21 mouse cellular contexts compared by ENCODE assay signal in genomic region chr13:103285036-103285435, GRCm38 (mm10). TPM values are rescaled to one million over a fixed set of nuclear protein-coding genes. Genes with fewer than 3 reads are reported as not detected.
DNase-seq lines count a peak whose midpoint lies in the region; ATAC-seq and TF ChIP-seq lines count a peak whose summit lies in the region.
"Had no signal": no experiment of that assay in that cellular context is flagged by ENCODE, and none has a peak within 500 bp of the region (broad histone marks: within the 10 kb centered on the region; RNA-seq: fewer than 3 reads in every experiment).

No protein-coding gene starts in this region.

- no peak for TF ChIP-seq CTCF in kidney, adult 2 months (conservative IDR thresholded peaks at IDR 0.05; ENCODE audit: insufficient read depth, insufficient read length, low read depth, low read length)

- WGBS in embryonic facial prominence, embryonic 14.5 days: 83% methylated on average over 7 of the region's 7 CpGs
- 93% methylated on average over 7 of the region's 7 CpGs for WGBS in embryonic facial prominence, embryonic 10.5 days
- WGBS in kidney, adult 2 months: 81% methylated on average over 7 of the region's 7 CpGs
- WGBS in midbrain, embryonic 11.5 days: 91% methylated on average over 7 of the region's 7 CpGs
- 94% methylated on average over 7 of the region's 7 CpGs for WGBS in midbrain, embryonic 10.5 days

- no peaks in the 10 kb centered on the region for H3K4me1 ChIP-seq in embryonic facial prominence, embryonic 14.5 days (ENCODE audit: control insufficient read depth, insufficient read depth, low read length)
- no peaks in the 10 kb centered on the region for H3K4me1 ChIP-seq in embryonic facial prominence, embryonic 10.5 days
- H3K4me1 ChIP-seq in kidney, adult 2 months (ENCODE audit: control insufficient read depth, insufficient read depth, low read length): peaks cover 5% of the 10 kb centered on the region; the same call in 1 of the 2 replicates
- H3K4me1 ChIP-seq in midbrain, embryonic 11.5 days (ENCODE audit: control insufficient read depth, insufficient read depth, low read length): no peaks in the 10 kb centered on the region
- no peaks in the 10 kb centered on the region for H3K4me1 ChIP-seq in midbrain, embryonic 10.5 days
- H3K4me1 ChIP-seq: embryonic facial prominence, embryonic 15.5 days; forebrain, embryonic 10.5 days; heart, embryonic 10.5 days; hindbrain, embryonic 13.5 days had no signal

- H3K4me2 ChIP-seq in embryonic facial prominence, embryonic 14.5 days (ENCODE audit: low read depth, low read length): no peak overlapping the region
- H3K4me2 ChIP-seq in midbrain, embryonic 11.5 days: no peak overlapping the region
- H3K4me2 ChIP-seq: embryonic facial prominence, embryonic 15.5 days; hindbrain, embryonic 13.5 days had no signal

- no peak overlapping the region for H3K9ac ChIP-seq in embryonic facial prominence, embryonic 14.5 days (ENCODE audit: low read depth, low read length)
- no peak overlapping the region for H3K9ac ChIP-seq in midbrain, embryonic 11.5 days (ENCODE audit: low read length)
- H3K9ac ChIP-seq: embryonic facial prominence, embryonic 15.5 days; hindbrain, embryonic 13.5 days had no signal

- no peak overlapping the region for H3K4me3 ChIP-seq in embryonic facial prominence, embryonic 14.5 days (ENCODE audit: low read depth, low read length)
- no peak overlapping the region for H3K4me3 ChIP-seq in embryonic facial prominence, embryonic 10.5 days
- no peak overlapping the region for H3K4me3 ChIP-seq in kidney, adult 2 months (ENCODE audit: insufficient read depth, low read depth, low read length)
- no peak overlapping the region for H3K4me3 ChIP-seq in midbrain, embryonic 11.5 days (ENCODE audit: low read depth, low read length)
- no peak overlapping the region for H3K4me3 ChIP-seq in midbrain, embryonic 10.5 days
- H3K4me3 ChIP-seq: embryonic facial prominence, embryonic 15.5 days; erythroblast, embryonic 14.5 days; forebrain, embryonic 10.5 days; heart, embryonic 10.5 days; hindbrain, embryonic 13.5 days had no signal

- no peaks in the 10 kb centered on the region for H3K9me3 ChIP-seq in embryonic facial prominence, embryonic 14.5 days (ENCODE audit: control insufficient read depth, low read length)
- H3K9me3 ChIP-seq in embryonic facial prominence, embryonic 10.5 days: no peaks in the 10 kb centered on the region
- H3K9me3 ChIP-seq in midbrain, embryonic 11.5 days (ENCODE audit: control insufficient read depth, low read length): no peaks in the 10 kb centered on the region
- H3K9me3 ChIP-seq in midbrain, embryonic 10.5 days (replicated peaks): no peaks in the 10 kb centered on the region
- H3K9me3 ChIP-seq: embryonic facial prominence, embryonic 15.5 days; forebrain, embryonic 10.5 days; G1E; heart, embryonic 10.5 days; hindbrain, embryonic 13.5 days had no signal

- no peak for TF ChIP-seq POLR2A in kidney, adult 2 months (IDR thresholded peaks at IDR 0.05; ENCODE audit: low read depth, low read length)

- H3K27ac ChIP-seq in embryonic facial prominence, embryonic 14.5 days (replicated peaks; ENCODE audit: low read depth, low read length): no peak overlapping the region
- no peak overlapping the region for H3K27ac ChIP-seq in embryonic facial prominence, embryonic 10.5 days (replicated peaks)
- peak overlapping the region; percentile 45; the same call in 1 of the 2 replicates for H3K27ac ChIP-seq in kidney, adult 2 months (ENCODE audit: insufficient read depth, low read depth, low read length)
- H3K27ac ChIP-seq in midbrain, embryonic 11.5 days (ENCODE audit: low read depth, low read length): no peak overlapping the region
- H3K27ac ChIP-seq in midbrain, embryonic 10.5 days (replicated peaks): no peak overlapping the region
- H3K27ac ChIP-seq: embryonic facial prominence, embryonic 15.5 days; forebrain, embryonic 10.5 days; heart, embryonic 10.5 days; hindbrain, embryonic 13.5 days had no signal

- ATAC-seq in embryonic facial prominence, embryonic 14.5 days (ENCODE audit: low read depth): no peak
- ATAC-seq in midbrain, embryonic 11.5 days (ENCODE audit: low FRiP score): no peak
- ATAC-seq: CD4-positive, CD25-positive, alpha-beta regulatory T cell, adult 4 months; forebrain, embryonic 14.5 days had no signal

- DNase-seq in embryonic facial prominence, embryonic 14.5 days (ENCODE audit: low spot score): peak; percentile 30
- no peak for DNase-seq in embryonic facial prominence, embryonic 10.5 days (ENCODE audit: low spot score)
- DNase-seq in kidney, adult 2 months: no peak
- no peak for DNase-seq in kidney, adult 8-10 months
- peak; percentile 73 for DNase-seq in midbrain, embryonic 11.5 days (ENCODE audit: low spot score, missing footprints)
- no peak for DNase-seq in midbrain, embryonic 10.5 days (ENCODE audit: low spot score)
- DNase-seq in thymus, postnatal 36 days: no peak
- DNase-seq: B cell, adult 2 months; cerebellum, adult 18-20 months; cerebellum, adult 9-11 months; cerebellum, postnatal 36 days; gastrocnemius, postnatal 36 days; heart, postnatal 10 days had no signal

- H3K36me3 ChIP-seq in embryonic facial prominence, embryonic 14.5 days (ENCODE audit: control insufficient read depth, insufficient read depth, low read length): no peaks in the 10 kb centered on the region
- no peaks in the 10 kb centered on the region for H3K36me3 ChIP-seq in embryonic facial prominence, embryonic 10.5 days (replicated peaks)
- H3K36me3 ChIP-seq in kidney, adult 2 months (ENCODE audit: control insufficient read depth, insufficient read depth, low read length): no peaks in the 10 kb centered on the region
- no peaks in the 10 kb centered on the region for H3K36me3 ChIP-seq in midbrain, embryonic 11.5 days (ENCODE audit: control insufficient read depth, insufficient read depth, low read length)
- H3K36me3 ChIP-seq in midbrain, embryonic 10.5 days: no peaks in the 10 kb centered on the region
- H3K36me3 ChIP-seq: embryonic facial prominence, embryonic 15.5 days; forebrain, embryonic 10.5 days; G1E; heart, embryonic 10.5 days; hindbrain, embryonic 13.5 days had no signal

- H3K27me3 ChIP-seq in embryonic facial prominence, embryonic 14.5 days (replicated peaks; ENCODE audit: control insufficient read depth, insufficient read depth, low read length): no peaks in the 10 kb centered on the region
- no peaks in the 10 kb centered on the region for H3K27me3 ChIP-seq in embryonic facial prominence, embryonic 10.5 days (replicated peaks; ENCODE audit: low read depth, poor library complexity, severe bottlenecking)
- no peaks in the 10 kb centered on the region for H3K27me3 ChIP-seq in kidney, adult 2 months (replicated peaks; ENCODE audit: control insufficient read depth, insufficient read depth, low read length)
- H3K27me3 ChIP-seq in midbrain, embryonic 11.5 days (ENCODE audit: control insufficient read depth, insufficient read depth, low read length): no peaks in the 10 kb centered on the region
- no peaks in the 10 kb centered on the region for H3K27me3 ChIP-seq in midbrain, embryonic 10.5 days (ENCODE audit: low read depth, poor library complexity, severe bottlenecking)
- H3K27me3 ChIP-seq: embryonic facial prominence, embryonic 15.5 days; hindbrain, embryonic 13.5 days had no signal

RNA-seq across cellular contexts. Expression of gene Mast4, which starts 49.3 kb away (rescaled TPM):
- 21.1 and 24.3 TPM in 2 replicates for polyA plus RNA-seq in embryonic facial prominence, embryonic 14.5 days (2014; fragmentation: Nextera tagmentation; extraction: Ambion mirVana)
- polyA plus RNA-seq in embryonic facial prominence, embryonic 10.5 days (2016; fragmentation: Nextera tagmentation; extraction: Ambion mirVana): 21.3 and 23.0 TPM in 2 replicates
- polyA plus RNA-seq in kidney, adult 2 months (2012; rRNA removed): 5.1 and 6.5 TPM in 2 replicates
- polyA plus RNA-seq in midbrain, embryonic 11.5 days (2014; fragmentation: Nextera tagmentation; extraction: Ambion mirVana): 18.8 and 20.4 TPM in 2 replicates
- polyA plus RNA-seq in midbrain, embryonic 10.5 days (2016; fragmentation: Nextera tagmentation; extraction: Ambion mirVana): 19.0 and 22.5 TPM in 2 replicates

Comparison
In these comparisons a context has a peak if more than half of its experiments do, and no peak if none do; other contexts are left out.
1. DNase-seq: peak in embryonic facial prominence, embryonic 14.5 days (single experiment) and midbrain, embryonic 11.5 days (single experiment); none in embryonic facial prominence, embryonic 10.5 days (single experiment), kidney, adult 2 months (single experiment), kidney, adult 8-10 months (0 of 2), midbrain, embryonic 10.5 days (single experiment) and thymus, postnatal 36 days (0 of 2).